Mouse (Mus musculus): ENCODE data around the gene D6Ertd527e. TPM values are rescaled to one million over a fixed set of nuclear protein-coding genes. Genes with fewer than 3 reads are reported as not detected.

The D6Ertd527e gene
- total and polyA plus RNA-seq, 2 experiments from 2014 or later: 0.08 TPM; not detected in 1

GRCm38 (mm10) chr6:87100297-87101020 is 4.1 kb upstream of the D6Ertd527e start:
- Histone ChIP-seq H3K27me3 (ENCODE audit: control insufficient read depth, insufficient read depth, low read length) (no peaks in the 10 kb centered on the region), H3K4me1 (ENCODE audit: control insufficient read depth, insufficient read depth) (0 out of 2 replicates have a peak, but pooled peaks cover 3% of the 10 kb centered on the region), H3K4me3 (ENCODE audit: low read depth, low read length) (no peak overlapping the region), H3K9ac (replicated peaks; ENCODE audit: low read depth, low read length) (no peak overlapping the region), H3K9me3 (replicated peaks; ENCODE audit: control insufficient read depth, low read length) (no peaks in the 10 kb centered on the region), H3K4me2 (ENCODE audit: low read depth, low read length) (no peak overlapping the region), H3K36me3 (replicated peaks; ENCODE audit: control insufficient read depth, insufficient read depth, low read length) (no peaks in the 10 kb centered on the region), H3K27ac (ENCODE audit: low read depth) (peak overlapping the region; percentile 50)
- DNase-seq (ENCODE audit: low spot score) (no peak), ATAC-seq (ENCODE audit: insufficient read depth, low read depth) (no peak)
- WGBS: 85% methylated on average over 9 of the region's 9 CpGs
- no peak for TF ChIP-seq EP300 (IDR thresholded peaks at IDR 0.05; ENCODE audit: low read depth)
- TF ChIP-seq CTCF (IDR thresholded peaks at IDR 0.05; ENCODE audit: low read depth): no peak

- no peaks in the 10 kb centered on the region for H3K9me3 ChIP-seq (replicated peaks; ENCODE audit: control insufficient read depth, low read length)
- peak overlapping the region; percentile 30 for H3K4me3 ChIP-seq (ENCODE audit: low read depth, low read length)
- peak; percentile 37; the same call in 1 of the 2 replicates for ATAC-seq (ENCODE audit: insufficient read depth, low read depth)
- peak overlapping the region; percentile 45; the same call in 1 of the 2 replicates for H3K9ac ChIP-seq (replicated peaks; ENCODE audit: low read depth, low read length)
- no peaks in the 10 kb centered on the region for H3K36me3 ChIP-seq (replicated peaks; ENCODE audit: control insufficient read depth, insufficient read depth, low read length)
- DNase-seq (ENCODE audit: low spot score): peak; percentile 78
- H3K27ac ChIP-seq (ENCODE audit: low read depth): no peak overlapping the region
- peak overlapping the region; percentile 69 for H3K4me2 ChIP-seq (ENCODE audit: low read depth, low read length)
- H3K27me3 ChIP-seq (ENCODE audit: control insufficient read depth, insufficient read depth, low read length): no peaks in the 10 kb centered on the region
- 0 out of 2 replicates have a peak, but pooled peaks cover 3% of the 10 kb centered on the region for H3K4me1 ChIP-seq (ENCODE audit: control insufficient read depth, insufficient read depth)
- TF ChIP-seq CTCF (IDR thresholded peaks at IDR 0.05; ENCODE audit: low read depth) (peak; percentile 90), EP300 (IDR thresholded peaks at IDR 0.05; ENCODE audit: low read depth) (no peak)
- 8% methylated on average over 12 of the region's 12 CpGs for WGBS
Measured at GRCm38 (mm10) chr6:87101281-87101954, 3.1 kb upstream of the D6Ertd527e start.

- H3K36me3 ChIP-seq (replicated peaks; ENCODE audit: control insufficient read depth, insufficient read depth, low read length): no peaks in the 10 kb centered on the region
- 21% methylated on average over 4 of the region's 4 CpGs for WGBS
- H3K4me3 ChIP-seq (ENCODE audit: low read depth, low read length): no peak overlapping the region
- no peak overlapping the region for H3K9ac ChIP-seq (replicated peaks; ENCODE audit: low read depth, low read length)
- no peak for TF ChIP-seq EP300 (IDR thresholded peaks at IDR 0.05; ENCODE audit: low read depth)
- no peak for TF ChIP-seq CTCF (IDR thresholded peaks at IDR 0.05; ENCODE audit: low read depth)
- DNase-seq (ENCODE audit: low spot score) (no peak), ATAC-seq (ENCODE audit: insufficient read depth, low read depth) (peak; percentile 15; the same call in 1 of the 2 replicates)
- H3K9me3 ChIP-seq (replicated peaks; ENCODE audit: control insufficient read depth, low read length): no peaks in the 10 kb centered on the region
- 0 out of 2 replicates have a peak, but pooled peaks cover 3% of the 10 kb centered on the region for H3K4me1 ChIP-seq (ENCODE audit: control insufficient read depth, insufficient read depth)
- H3K4me2 ChIP-seq (ENCODE audit: low read depth, low read length): no peak overlapping the region
- H3K27ac ChIP-seq (ENCODE audit: low read depth): peak overlapping the region; percentile 39
- no peaks in the 10 kb centered on the region for H3K27me3 ChIP-seq (ENCODE audit: control insufficient read depth, insufficient read depth, low read length)
Measured at GRCm38 (mm10) chr6:87101955-87102353, 2.6 kb upstream of the D6Ertd527e start.

DNA sequence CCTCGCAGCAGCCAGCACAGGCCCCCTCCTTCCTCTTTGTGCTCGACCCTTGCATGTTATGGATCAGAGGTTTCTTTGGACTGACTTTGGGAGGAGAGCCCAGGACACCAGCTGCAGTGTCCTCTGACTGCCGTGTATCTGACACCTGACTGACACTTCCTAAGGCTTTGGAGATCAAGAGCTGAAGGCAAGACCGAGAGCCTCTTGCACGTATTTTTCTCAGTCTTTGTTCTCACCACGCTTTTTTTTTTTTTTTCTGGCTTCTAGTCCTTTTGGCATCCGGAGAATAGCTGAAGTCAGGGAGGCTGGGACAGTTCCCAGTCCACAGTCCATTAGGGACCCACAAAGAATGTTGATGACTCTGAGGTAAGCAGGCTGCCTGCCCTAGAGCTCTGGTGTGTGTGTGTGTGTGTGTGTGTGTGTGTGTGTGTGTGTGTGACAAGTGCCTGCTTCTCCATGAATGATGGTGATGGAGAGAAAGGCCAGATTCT is 2.1 kb upstream of the D6Ertd527e start:
- Histone ChIP-seq H3K27ac (ENCODE audit: low read depth) (peak overlapping the region; percentile 39), H3K9me3 (replicated peaks; ENCODE audit: control insufficient read depth, low read length) (no peaks in the 10 kb centered on the region), H3K4me1 (ENCODE audit: control insufficient read depth, insufficient read depth) (0 out of 2 replicates have a peak, but pooled peaks cover 3% of the 10 kb centered on the region), H3K9ac (replicated peaks; ENCODE audit: low read depth, low read length) (no peak overlapping the region), H3K4me2 (ENCODE audit: low read depth, low read length) (no peak overlapping the region), H3K4me3 (ENCODE audit: low read depth, low read length) (no peak overlapping the region), H3K36me3 (replicated peaks; ENCODE audit: control insufficient read depth, insufficient read depth, low read length) (no peaks in the 10 kb centered on the region), H3K27me3 (ENCODE audit: control insufficient read depth, insufficient read depth, low read length) (no peaks in the 10 kb centered on the region)
- TF ChIP-seq CTCF (IDR thresholded peaks at IDR 0.05; ENCODE audit: low read depth): no peak
- no peak for TF ChIP-seq EP300 (IDR thresholded peaks at IDR 0.05; ENCODE audit: low read depth)
- WGBS: 27% methylated on average over 7 of the region's 7 CpGs
- ATAC-seq (ENCODE audit: insufficient read depth, low read depth) (peak; percentile 45; the same call in 1 of the 2 replicates), DNase-seq (ENCODE audit: low spot score) (no peak)

DNA sequence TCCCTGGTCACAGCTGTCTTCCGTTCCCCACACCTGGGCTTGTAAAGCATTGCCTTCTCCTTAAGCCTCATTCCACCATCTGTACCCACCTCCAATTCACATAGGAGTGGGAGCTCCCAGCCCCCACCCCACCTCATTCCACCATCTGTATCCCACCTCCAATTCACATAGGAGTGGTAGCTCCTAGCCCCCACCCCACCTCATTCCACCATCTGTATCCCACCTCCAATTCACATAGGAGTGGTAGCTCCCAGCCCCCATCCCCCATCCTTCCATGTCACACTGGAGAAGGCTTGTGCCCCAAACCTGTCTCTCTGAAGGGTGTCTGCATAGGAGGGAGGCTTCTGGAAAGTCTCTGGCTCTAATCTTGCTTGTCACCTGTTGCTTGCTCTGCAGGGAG is 1.2 kb upstream of the D6Ertd527e start:
- Histone ChIP-seq H3K4me1 (ENCODE audit: control insufficient read depth, insufficient read depth) (0 out of 2 replicates have a peak, but pooled peaks cover 3% of the 10 kb centered on the region), H3K36me3 (replicated peaks; ENCODE audit: control insufficient read depth, insufficient read depth, low read length) (no peaks in the 10 kb centered on the region), H3K27me3 (ENCODE audit: control insufficient read depth, insufficient read depth, low read length) (no peaks in the 10 kb centered on the region), H3K9me3 (replicated peaks; ENCODE audit: control insufficient read depth, low read length) (no peaks in the 10 kb centered on the region), H3K9ac (replicated peaks; ENCODE audit: low read depth, low read length) (no peak overlapping the region), H3K4me2 (ENCODE audit: low read depth, low read length) (no peak overlapping the region), H3K4me3 (ENCODE audit: low read depth, low read length) (no peak overlapping the region), H3K27ac (ENCODE audit: low read depth) (no peak overlapping the region)
- WGBS: 89% methylated on average over 1 of the region's 1 CpGs
- TF ChIP-seq EP300 (IDR thresholded peaks at IDR 0.05; ENCODE audit: low read depth) (no peak), CTCF (IDR thresholded peaks at IDR 0.05; ENCODE audit: low read depth) (no peak)
- no peak for DNase-seq (ENCODE audit: low spot score)
- ATAC-seq (ENCODE audit: insufficient read depth, low read depth): no peak
